Mouse (Mus musculus) testis, adult 2 months (tissue): Measurements from ENCODE around the gene Tmem92. TPM values are rescaled to one million over a fixed set of nuclear protein-coding genes. Genes with fewer than 3 reads are reported as not detected.

ENCODE experiments used
- H3K27ac ChIP-seq: fragments of 200-500 bp; 2 replicates; pipeline ENCODE4 v1.5.1; 2012; ENCODE audit warnings: low read depth, low read length; ENCODE audit not compliant: control insufficient read depth, insufficient read depth
- H3K27me3 ChIP-seq: fragments of 200-500 bp; 2 replicates; pipeline ENCODE4 v1.6.1; 2012; ENCODE audit warnings: mild to moderate bottlenecking, low read length, moderate library complexity; ENCODE audit not compliant: control insufficient read depth, insufficient read depth
- H3K36me3 ChIP-seq: fragments of 200-500 bp; 2 replicates; pipeline ENCODE4 v1.6.1; 2012; ENCODE audit warnings: mild to moderate bottlenecking, low read length; ENCODE audit not compliant: control insufficient read depth, insufficient read depth
- H3K4me1 ChIP-seq: fragments of 200-500 bp; 2 replicates; pipeline ENCODE4 v1.6.1; 2012; ENCODE audit warnings: low read length; ENCODE audit not compliant: control insufficient read depth, insufficient read depth
- H3K4me3 ChIP-seq: fragments of 200-500 bp; 2 replicates; pipeline ENCODE4 v1.5.1; 2012; ENCODE audit warnings: low read depth, mild to moderate bottlenecking, low read length, moderate library complexity, mixed read lengths; ENCODE audit not compliant: control insufficient read depth
- CTCF ChIP-seq: fragments of 200-500 bp; IDR thresholded peaks from 2 replicates; pipeline ENCODE4 v1.5.1; 2012; ENCODE audit warnings: low read depth, mild to moderate bottlenecking, inconsistent platforms, low read length, moderate library complexity; ENCODE audit not compliant: control insufficient read depth, insufficient read depth, insufficient replicate concordance
- POLR2A ChIP-seq: fragments of 200-500 bp; IDR thresholded peaks from 2 replicates; pipeline ENCODE4 v1.6.1; 2012; ENCODE audit warnings: low read depth, mild to moderate bottlenecking, inconsistent platforms, low read length, moderate library complexity; ENCODE audit not compliant: control insufficient read depth
- polyA plus RNA-seq: library from polyadenylated mRNA; depleted of rRNA; stranded (reverse); fragments of >200 nt; gene quantifications from 2 replicates; pipeline ENCODE4 v1.2.3, GENCODE M21; 2012; rRNA removed

Tmem92 gene
- polyA plus RNA-seq, 1 experiment = not detected

GRCm38 (mm10) chr11:94729565-94729964 lies 52.9 kb downstream of the Tmem92 start:
- Histone ChIP-seq H3K4me3 (no peak overlapping the region), H3K4me1 (no peaks in the 10 kb centered on the region; the same call in 1 of the 2 replicates), H3K27me3 (no peaks in the 10 kb centered on the region), H3K27ac (no peak overlapping the region), H3K36me3 (no peaks in the 10 kb centered on the region)
- no peak for TF ChIP-seq POLR2A
- TF ChIP-seq CTCF = no peak

- Histone ChIP-seq H3K27me3 (no peaks in the 10 kb centered on the region), H3K4me3 (no peak overlapping the region), H3K4me1 (no peaks in the 10 kb centered on the region; the same call in 1 of the 2 replicates), H3K36me3 (no peaks in the 10 kb centered on the region), H3K27ac (no peak overlapping the region)
- no peak for TF ChIP-seq POLR2A
- TF ChIP-seq CTCF = no peak
Observed at GRCm38 (mm10) chr11:94728545-94728944, 54.0 kb downstream of the Tmem92 start.

- H3K36me3 ChIP-seq = no peaks in the 10 kb centered on the region
- no peak overlapping the region for H3K27ac ChIP-seq
- TF ChIP-seq CTCF (no peak), POLR2A (no peak)
- H3K4me1 ChIP-seq = no peaks in the 10 kb centered on the region; the same call in 1 of the 2 replicates
- no peaks in the 10 kb centered on the region for H3K27me3 ChIP-seq
- no peak overlapping the region for H3K4me3 ChIP-seq
Observed at GRCm38 (mm10) chr11:94727306-94727705, 55.2 kb downstream of the Tmem92 start.

Other genes starting within 250 kb of the Tmem92 start
- gene Rsad1, start 233.4 kb downstream of the Tmem92 start, polyA plus RNA-seq = 5.1 and 5.4 TPM in 2 replicates
- gene Chad, start 217.7 kb downstream of the Tmem92 start, polyA plus RNA-seq = 0.14 TPM in 1 of 2 replicates, not detected in the other
- 7.0 and 8.3 TPM in 2 replicates for gene Acsf2, start 180.8 kb downstream of the Tmem92 start, polyA plus RNA-seq
- 75.9 and 78.0 TPM in 2 replicates for gene Lrrc59, start 152.9 kb downstream of the Tmem92 start, polyA plus RNA-seq
- gene Mrpl27, start 128.9 kb downstream of the Tmem92 start, polyA plus RNA-seq = 24.0 and 24.2 TPM in 2 replicates
- 3.9 and 4.2 TPM in 2 replicates for gene Eme1, start 128.7 kb downstream of the Tmem92 start, polyA plus RNA-seq
- gene Xylt2, start 105.2 kb downstream of the Tmem92 start, polyA plus RNA-seq = 3.3 and 3.4 TPM in 2 replicates
- gene Gm11541, start 78.2 kb downstream of the Tmem92 start, polyA plus RNA-seq = not detected in 2 replicates
- gene Cdc34b, start 40.9 kb downstream of the Tmem92 start, polyA plus RNA-seq = 0.91 and 1.2 TPM in 2 replicates
- gene Col1a1, start 153.5 kb upstream of the Tmem92 start, polyA plus RNA-seq = 14.3 and 18.0 TPM in 2 replicates
- 1,028 and 1,102 TPM in 2 replicates for gene Hils1, start 184.9 kb upstream of the Tmem92 start, polyA plus RNA-seq
- 27.5 and 33.7 TPM in 2 replicates for gene Sgca, start 193.6 kb upstream of the Tmem92 start, polyA plus RNA-seq
- gene Ppp1r9b, start 208.3 kb upstream of the Tmem92 start, polyA plus RNA-seq = 14.6 and 15.0 TPM in 2 replicates
- gene Samd14, start 227.2 kb upstream of the Tmem92 start, polyA plus RNA-seq = 0.67 and 0.75 TPM in 2 replicates